Mouse (Mus musculus): Measurements from ENCODE around the gene Zfp689. TPM values are rescaled to one million over a fixed set of nuclear protein-coding genes. Genes with fewer than 3 reads are reported as not detected.
"Not testable (repeated sequence)": the region's sequence is repeated elsewhere in the genome, so short reads cannot be mapped to it uniquely, and the experiment has no call there.

The Zfp689 gene
- 4.5 and 5.9 TPM in 2 replicates for polyA plus RNA-seq (2015; fragmentation: Nextera tagmentation; extraction: Ambion mirVana)

- WGBS = under 1% methylated on average over 54 of the region's 54 CpGs
- Histone ChIP-seq H3K36me3 (ENCODE audit: control insufficient read depth, insufficient read depth, low read length) (peaks cover 11% of the 10 kb centered on the region), H3K27ac (ENCODE audit: low read length) (peak within 1 kb of the TSS; percentile 96), H3K9me3 (ENCODE audit: control insufficient read depth, low read length) (no peaks in the 10 kb centered on the region), H3K4me3 (ENCODE audit: low read length) (peak within 1 kb of the TSS; percentile 88), H3K4me2 (ENCODE audit: low read depth, low read length) (peak within 1 kb of the TSS; percentile 61), H3K9ac (ENCODE audit: low read depth, low read length) (peak within 1 kb of the TSS; percentile 97), H3K4me1 (ENCODE audit: control insufficient read depth, insufficient read depth, low read length) (0 out of 2 replicates have a peak, but pooled peaks cover 14% of the 10 kb centered on the region), H3K27me3 (replicated peaks; ENCODE audit: control insufficient read depth, insufficient read depth, low read length) (no peaks in the 10 kb centered on the region)
- peak; percentile 94 for ATAC-seq
These were observed at the start of gene Zfp689 for GRCm38 (mm10) chr7:127448521-127449300. Gene Zfp689 (minus strand): TSS chr7:127449158.

GRCm38 (mm10) chr7:127498407-127498806, 49.4 kb upstream of the Zfp689 start:
- Histone ChIP-seq H3K4me2 (ENCODE audit: low read depth, low read length) (no peak overlapping the region), H3K4me3 (ENCODE audit: low read length) (no peak overlapping the region), H3K27ac (ENCODE audit: low read length) (no peak overlapping the region), H3K9me3 (ENCODE audit: control insufficient read depth, low read length) (no peaks in the 10 kb centered on the region), H3K4me1 (ENCODE audit: control insufficient read depth, insufficient read depth, low read length) (no peaks in the 10 kb centered on the region), H3K9ac (ENCODE audit: low read depth, low read length) (no peak overlapping the region), H3K36me3 (ENCODE audit: control insufficient read depth, insufficient read depth, low read length) (no peaks in the 10 kb centered on the region), H3K27me3 (replicated peaks; ENCODE audit: control insufficient read depth, insufficient read depth, low read length) (no peaks in the 10 kb centered on the region)
- 46% methylated on average over 3 of the region's 3 CpGs for WGBS
- ATAC-seq = no peak

GRCm38 (mm10) chr7:127497382-127497781, 48.4 kb upstream of the Zfp689 start:
- Histone ChIP-seq H3K36me3 (ENCODE audit: control insufficient read depth, insufficient read depth, low read length) (no peaks in the 10 kb centered on the region), H3K4me3 (ENCODE audit: low read length) (no peak overlapping the region), H3K27me3 (replicated peaks; ENCODE audit: control insufficient read depth, insufficient read depth, low read length) (no peaks in the 10 kb centered on the region), H3K9me3 (ENCODE audit: control insufficient read depth, low read length) (no peaks in the 10 kb centered on the region), H3K9ac (ENCODE audit: low read depth, low read length) (no peak overlapping the region), H3K4me2 (ENCODE audit: low read depth, low read length) (no peak overlapping the region), H3K27ac (ENCODE audit: low read length) (no peak overlapping the region), H3K4me1 (ENCODE audit: control insufficient read depth, insufficient read depth, low read length) (no peaks in the 10 kb centered on the region)
- 72% methylated on average over 2 of the region's 2 CpGs for WGBS
- ATAC-seq = no peak

- no peak overlapping the region for H3K4me2 ChIP-seq (ENCODE audit: low read depth, low read length)
- H3K36me3 ChIP-seq (ENCODE audit: control insufficient read depth, insufficient read depth, low read length) = peaks cover 14% of the 10 kb centered on the region
- no peaks in the 10 kb centered on the region for H3K4me1 ChIP-seq (ENCODE audit: control insufficient read depth, insufficient read depth, low read length)
- H3K9me3 ChIP-seq (ENCODE audit: control insufficient read depth, low read length) = no peaks in the 10 kb centered on the region
- no peak overlapping the region for H3K9ac ChIP-seq (ENCODE audit: low read depth, low read length)
- H3K27ac ChIP-seq (ENCODE audit: low read length) = no peak overlapping the region
- ATAC-seq = 0 out of 2 replicates have a peak, but pooled peaks have one; percentile 32
- no peaks in the 10 kb centered on the region for H3K27me3 ChIP-seq (replicated peaks; ENCODE audit: control insufficient read depth, insufficient read depth, low read length)
- H3K4me3 ChIP-seq (ENCODE audit: low read length) = no peak overlapping the region
These were observed 45.7 kb upstream of the Zfp689 start for GRCm38 (mm10) chr7:127494648-127495047.

- Histone ChIP-seq H3K4me3 (ENCODE audit: low read length) (no peak overlapping the region), H3K27me3 (replicated peaks; ENCODE audit: control insufficient read depth, insufficient read depth, low read length) (no peaks in the 10 kb centered on the region), H3K4me1 (ENCODE audit: control insufficient read depth, insufficient read depth, low read length) (no peaks in the 10 kb centered on the region), H3K27ac (ENCODE audit: low read length) (no peak overlapping the region), H3K36me3 (ENCODE audit: control insufficient read depth, insufficient read depth, low read length) (peaks cover 34% of the 10 kb centered on the region), H3K9me3 (ENCODE audit: control insufficient read depth, low read length) (no peaks in the 10 kb centered on the region), H3K9ac (ENCODE audit: low read depth, low read length) (no peak overlapping the region), H3K4me2 (ENCODE audit: low read depth, low read length) (no peak overlapping the region)
- 79% methylated on average over 3 of the region's 3 CpGs for WGBS
- ATAC-seq = no peak
These were observed 42.9 kb upstream of the Zfp689 start for GRCm38 (mm10) chr7:127491846-127492245.

- Histone ChIP-seq H3K27me3 (replicated peaks; ENCODE audit: control insufficient read depth, insufficient read depth, low read length) (no peaks in the 10 kb centered on the region), H3K4me1 (ENCODE audit: control insufficient read depth, insufficient read depth, low read length) (no peaks in the 10 kb centered on the region), H3K36me3 (ENCODE audit: control insufficient read depth, insufficient read depth, low read length) (peaks cover 48% of the 10 kb centered on the region), H3K4me2 (ENCODE audit: low read depth, low read length) (no peak overlapping the region), H3K9ac (ENCODE audit: low read depth, low read length) (no peak overlapping the region), H3K4me3 (ENCODE audit: low read length) (no peak overlapping the region), H3K9me3 (ENCODE audit: control insufficient read depth, low read length) (no peaks in the 10 kb centered on the region), H3K27ac (ENCODE audit: low read length) (no peak overlapping the region)
- ATAC-seq = no peak
- WGBS = 92% methylated on average over 7 of the region's 7 CpGs
These were observed 41.0 kb upstream of the Zfp689 start for GRCm38 (mm10) chr7:127489982-127490381.

GRCm38 (mm10) chr7:127488364-127488763, 39.4 kb upstream of the Zfp689 start:
- not testable (repeated sequence) for H3K9me3 ChIP-seq (ENCODE audit: control insufficient read depth, low read length); H3K4me3 ChIP-seq (ENCODE audit: low read length); H3K4me1 ChIP-seq (ENCODE audit: control insufficient read depth, insufficient read depth, low read length); H3K27ac ChIP-seq (ENCODE audit: low read length); H3K9ac ChIP-seq (ENCODE audit: low read depth, low read length); H3K27me3 ChIP-seq (replicated peaks; ENCODE audit: control insufficient read depth, insufficient read depth, low read length); H3K4me2 ChIP-seq (ENCODE audit: low read depth, low read length); ATAC-seq
- peaks cover 50% of the 10 kb centered on the region for H3K36me3 ChIP-seq (ENCODE audit: control insufficient read depth, insufficient read depth, low read length)
- 70% methylated on average over 4 of the region's 5 CpGs for WGBS

GRCm38 (mm10) chr7:127485416-127485815, 36.5 kb upstream of the Zfp689 start:
- Histone ChIP-seq H3K9me3 (ENCODE audit: control insufficient read depth, low read length) (no peaks in the 10 kb centered on the region), H3K4me3 (ENCODE audit: low read length) (no peak overlapping the region), H3K4me1 (ENCODE audit: control insufficient read depth, insufficient read depth, low read length) (peaks cover 6% of the 10 kb centered on the region), H3K36me3 (ENCODE audit: control insufficient read depth, insufficient read depth, low read length) (peaks cover 48% of the 10 kb centered on the region), H3K4me2 (ENCODE audit: low read depth, low read length) (no peak overlapping the region), H3K27me3 (replicated peaks; ENCODE audit: control insufficient read depth, insufficient read depth, low read length) (no peaks in the 10 kb centered on the region), H3K9ac (ENCODE audit: low read depth, low read length) (no peak overlapping the region), H3K27ac (ENCODE audit: low read length) (no peak overlapping the region)
- 82% methylated on average over 5 of the region's 5 CpGs for WGBS
- ATAC-seq = no peak

GRCm38 (mm10) chr7:127480321-127480720, 31.4 kb upstream of the Zfp689 start:
- peak overlapping the region; percentile 99 for H3K4me3 ChIP-seq (ENCODE audit: low read length)
- no peak for ATAC-seq
- H3K27me3 ChIP-seq (replicated peaks; ENCODE audit: control insufficient read depth, insufficient read depth, low read length) = no peaks in the 10 kb centered on the region
- peaks cover 19% of the 10 kb centered on the region for H3K4me1 ChIP-seq (ENCODE audit: control insufficient read depth, insufficient read depth, low read length)
- peaks cover 23% of the 10 kb centered on the region for H3K36me3 ChIP-seq (ENCODE audit: control insufficient read depth, insufficient read depth, low read length)
- no peak overlapping the region for H3K27ac ChIP-seq (ENCODE audit: low read length)
- H3K9ac ChIP-seq (ENCODE audit: low read depth, low read length) = peak overlapping the region; percentile 95
- no peaks in the 10 kb centered on the region for H3K9me3 ChIP-seq (ENCODE audit: control insufficient read depth, low read length)
- WGBS = 46% methylated on average over 2 of the region's 2 CpGs
- H3K4me2 ChIP-seq (ENCODE audit: low read depth, low read length) = peak overlapping the region; percentile 95
